Mouse (Mus musculus) thymus, adult 2 months (tissue): ENCODE data around the gene Pde9a. TPM values are rescaled to one million over a fixed set of nuclear protein-coding genes. Genes with fewer than 3 reads are reported as not detected.

Source experiments
- DNase-seq: peaks from one replicate; pipeline ENCODE4 v3.0.0; 2021
- H3K27ac ChIP-seq: fragments of 200-500 bp; 2 replicates; pipeline ENCODE4 v1.5.1; 2012; ENCODE audit warnings: low read length, control low read depth; ENCODE audit not compliant: control insufficient read depth, insufficient read depth
- H3K27me3 ChIP-seq: fragments of 200-500 bp; 2 replicates; pipeline ENCODE4 v1.6.1; 2012; ENCODE audit warnings: mild to moderate bottlenecking, low read length, moderate library complexity, mixed read lengths; ENCODE audit not compliant: control insufficient read depth, insufficient read depth
- H3K36me3 ChIP-seq: fragments of 200-500 bp; 2 replicates; pipeline ENCODE4 v1.6.1; 2012; ENCODE audit warnings: mild to moderate bottlenecking, low read length, moderate library complexity; ENCODE audit not compliant: control insufficient read depth, insufficient read depth
- H3K4me1 ChIP-seq: fragments of 200-500 bp; replicated peaks from 2 replicates; pipeline ENCODE4 v1.6.1; 2012; ENCODE audit warnings: low read length; ENCODE audit not compliant: control insufficient read depth, insufficient read depth
- H3K4me3 ChIP-seq: fragments of 200-500 bp; 2 replicates; pipeline ENCODE4 v1.5.1; 2012; ENCODE audit warnings: mild to moderate bottlenecking, low read length, control low read depth, moderate library complexity; ENCODE audit not compliant: control insufficient read depth, insufficient read depth
- CTCF ChIP-seq: fragments of 200-500 bp; IDR thresholded peaks from 2 replicates; pipeline ENCODE4 v1.5.1; 2012; ENCODE audit warnings: mild to moderate bottlenecking, control low read depth, low read length, moderate library complexity, borderline replicate concordance; ENCODE audit not compliant: control insufficient read depth, poor library complexity, insufficient read depth; ENCODE audit errors: extremely low read depth
- POLR2A ChIP-seq: fragments of 200-500 bp; IDR thresholded peaks from 2 replicates; pipeline ENCODE4 v1.6.1; 2012; ENCODE audit warnings: mild to moderate bottlenecking, low read length, control low read depth, moderate library complexity; ENCODE audit not compliant: control insufficient read depth, poor library complexity, insufficient read depth; ENCODE audit errors: extremely low read depth
- WGBS: fragments of 180-500 bp; shearing (Covaris S2); methylation state at CpG from one replicate; pipeline ENCODE4 v1.1.7; 2018; 5-methylcytosine and 5-hydroxymethylcytosine counted together
- polyA plus RNA-seq: library from polyadenylated mRNA; depleted of rRNA; stranded (reverse); fragments of >200 nt; gene quantifications from 2 replicates; pipeline ENCODE4 v1.2.3, GENCODE M21; 2012

Pde9a gene
- polyA plus RNA-seq, 1 experiment = 4.6 TPM

DNA sequence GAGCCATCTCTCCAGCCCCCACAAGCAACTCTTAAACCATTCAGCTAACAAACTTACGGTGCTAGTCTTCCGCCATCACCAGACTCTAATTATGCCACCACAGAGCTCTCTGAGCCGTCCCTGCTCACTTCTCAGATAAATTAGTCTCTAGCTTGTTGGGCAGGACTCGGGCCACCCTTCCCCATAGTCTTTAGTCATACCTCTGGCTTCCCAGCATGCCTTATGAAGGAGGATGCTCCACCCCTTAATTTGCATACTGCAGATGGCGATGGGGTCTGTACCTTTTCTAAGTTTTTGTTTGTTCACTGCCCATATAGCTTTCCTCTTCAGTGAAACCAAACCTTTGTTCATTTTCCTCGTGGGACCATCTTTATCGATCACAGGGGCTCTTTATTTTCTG is 92.6 kb downstream of the Pde9a start:
- WGBS = 82% methylated on average over 7 of the region's 7 CpGs
- Histone ChIP-seq H3K27me3 (no peaks in the 10 kb centered on the region), H3K36me3 (no peaks in the 10 kb centered on the region), H3K4me3 (no peak overlapping the region), H3K4me1 (peaks cover 5% of the 10 kb centered on the region; the same call in 1 of the 2 replicates), H3K27ac (no peak overlapping the region)
- TF ChIP-seq POLR2A = no peak
- no peak for TF ChIP-seq CTCF
- DNase-seq = no peak

DNA sequence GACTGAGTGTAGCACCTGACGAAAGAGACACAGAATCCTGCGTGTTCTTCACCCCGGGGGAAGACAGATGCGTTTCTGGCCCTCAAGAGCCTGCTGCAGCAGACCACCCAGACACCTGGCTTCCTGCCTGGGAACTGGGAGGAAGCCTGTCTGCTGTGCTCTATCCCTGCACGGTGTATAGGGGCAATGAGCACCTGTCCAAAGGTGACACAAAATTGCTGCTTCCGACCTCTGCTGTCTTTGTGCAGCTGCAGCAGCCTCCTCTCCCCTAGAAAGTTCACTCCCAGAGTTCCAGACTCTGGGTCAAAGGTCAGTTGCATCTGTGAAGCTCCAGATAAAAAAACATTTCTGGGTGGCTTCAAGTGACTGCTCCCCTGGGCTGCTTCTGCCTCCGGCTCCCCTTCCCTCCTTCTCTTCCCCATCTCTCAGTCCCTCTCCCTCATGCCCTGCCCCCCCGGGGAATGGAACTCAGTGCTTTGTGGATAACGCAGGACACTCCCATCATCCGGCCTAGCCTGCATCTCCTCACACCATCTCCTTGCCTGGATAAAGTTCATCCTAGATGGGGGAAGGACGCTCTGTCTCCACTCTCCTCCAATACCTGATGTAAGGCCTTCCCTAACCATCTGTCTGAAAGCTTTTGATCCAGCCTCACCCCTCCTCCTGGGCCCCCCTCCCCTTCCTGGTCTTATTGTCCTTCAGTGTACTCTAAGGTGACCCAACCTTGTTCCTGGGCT is 93.3 kb downstream of the Pde9a start:
- H3K4me1 ChIP-seq = peaks cover 5% of the 10 kb centered on the region; the same call in 1 of the 2 replicates
- no peak overlapping the region for H3K27ac ChIP-seq
- H3K27me3 ChIP-seq = no peaks in the 10 kb centered on the region
- TF ChIP-seq CTCF (no peak), POLR2A (no peak)
- DNase-seq = no peak
- H3K36me3 ChIP-seq = no peaks in the 10 kb centered on the region
- no peak overlapping the region for H3K4me3 ChIP-seq
- WGBS = 64% methylated on average over 11 of the region's 11 CpGs

GRCm38 (mm10) chr17:31486616-31487198 is 100.7 kb downstream of the Pde9a start:
- H3K27ac ChIP-seq = no peak overlapping the region
- 91% methylated on average over 10 of the region's 10 CpGs for WGBS
- peaks cover 3% of the 10 kb centered on the region; the same call in 1 of the 2 replicates for H3K4me1 ChIP-seq
- no peak overlapping the region for H3K4me3 ChIP-seq
- DNase-seq = no peak
- TF ChIP-seq POLR2A (no peak), CTCF (no peak)
- no peaks in the 10 kb centered on the region for H3K27me3 ChIP-seq
- H3K36me3 ChIP-seq = no peaks in the 10 kb centered on the region

- TF ChIP-seq CTCF (no peak), POLR2A (no peak)
- 63% methylated on average over 6 of the region's 6 CpGs for WGBS
- H3K4me3 ChIP-seq = no peak overlapping the region
- H3K27me3 ChIP-seq = no peaks in the 10 kb centered on the region
- no peak overlapping the region for H3K27ac ChIP-seq
- H3K36me3 ChIP-seq = no peaks in the 10 kb centered on the region
- peaks cover 3% of the 10 kb centered on the region; the same call in 1 of the 2 replicates for H3K4me1 ChIP-seq
- no peak for DNase-seq
These were observed 101.5 kb downstream of the Pde9a start for GRCm38 (mm10) chr17:31487433-31488060.

DNA sequence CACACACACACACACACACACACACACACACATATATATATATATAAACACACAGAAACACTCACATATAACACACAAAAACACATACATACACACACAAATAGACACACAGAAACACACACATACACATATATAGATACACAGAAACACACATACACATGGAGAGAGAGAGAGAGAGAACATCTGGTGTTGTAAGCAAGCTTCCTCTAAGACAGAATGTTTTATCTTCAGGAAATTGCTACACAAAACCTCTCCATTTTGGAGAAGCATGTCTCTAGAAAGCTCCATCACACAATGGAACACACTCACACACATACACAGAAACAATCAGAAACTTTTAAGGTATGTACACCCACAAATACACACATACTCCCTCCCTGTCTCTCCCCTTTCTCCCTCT is 105.3 kb downstream of the Pde9a start:
- H3K4me3 ChIP-seq = no peak overlapping the region
- H3K36me3 ChIP-seq = no peaks in the 10 kb centered on the region
- H3K27me3 ChIP-seq = no peaks in the 10 kb centered on the region
- peaks cover 3% of the 10 kb centered on the region; the same call in 1 of the 2 replicates for H3K4me1 ChIP-seq
- H3K27ac ChIP-seq = no peak overlapping the region
- no peak for DNase-seq
- TF ChIP-seq CTCF = no peak

DNA sequence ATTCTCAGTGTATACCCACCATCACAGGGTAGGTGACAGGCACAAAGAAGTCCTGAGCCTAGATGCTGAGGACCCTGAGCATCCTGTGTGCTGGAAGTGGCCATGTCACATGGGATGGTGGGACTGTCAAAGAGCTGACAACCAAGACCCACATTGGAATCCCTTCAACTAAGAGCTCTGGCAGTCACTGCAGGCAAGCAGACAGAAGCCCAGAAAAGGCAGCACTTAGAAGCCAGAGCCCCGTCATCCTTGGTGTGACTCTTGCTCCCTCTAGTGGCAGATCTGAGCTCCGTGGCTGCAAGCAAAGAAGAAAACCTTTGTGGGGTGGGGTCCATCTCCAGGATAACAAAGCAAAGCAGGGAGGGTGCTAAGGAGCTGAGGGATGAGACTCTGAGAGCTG is 106.4 kb downstream of the Pde9a start:
- WGBS = 0% methylated on average over 2 of the region's 2 CpGs
- H3K36me3 ChIP-seq = no peaks in the 10 kb centered on the region
- no peaks in the 10 kb centered on the region for H3K27me3 ChIP-seq
- no peak overlapping the region for H3K4me3 ChIP-seq
- no peak overlapping the region for H3K27ac ChIP-seq
- DNase-seq = peak; percentile 69
- no peaks in the 10 kb centered on the region for H3K4me1 ChIP-seq
- no peak for TF ChIP-seq POLR2A
- TF ChIP-seq CTCF = peak; percentile 79; the same call in 1 of the 2 replicates

GRCm38 (mm10) chr17:31494989-31495388 is 109.0 kb downstream of the Pde9a start:
- H3K36me3 ChIP-seq = no peaks in the 10 kb centered on the region
- no peaks in the 10 kb centered on the region for H3K4me1 ChIP-seq
- no peaks in the 10 kb centered on the region for H3K27me3 ChIP-seq
- TF ChIP-seq POLR2A (no peak), CTCF (no peak)
- no peak overlapping the region for H3K4me3 ChIP-seq
- no peak for DNase-seq
- WGBS = 100% methylated on average over 1 of the region's 1 CpGs
- H3K27ac ChIP-seq = no peak overlapping the region
